Mouse (Mus musculus) heart, adult 2 months (tissue): ENCODE data around the gene Elobl.

Experiments
- CTCF ChIP-seq: fragments of 200-600 bp; IDR thresholded peaks from 2 replicates; pipeline ENCODE4 v1.8.1; 2022; ENCODE audit warnings: antibody characterized with exemption, mild to moderate bottlenecking, moderate library complexity
- EP300 ChIP-seq: fragments of 200-500 bp; IDR thresholded peaks from 2 replicates; pipeline ENCODE4 v1.6.1; 2011; ENCODE audit warnings: low read depth, low read length, control low read depth; ENCODE audit not compliant: insufficient read depth

DNA sequence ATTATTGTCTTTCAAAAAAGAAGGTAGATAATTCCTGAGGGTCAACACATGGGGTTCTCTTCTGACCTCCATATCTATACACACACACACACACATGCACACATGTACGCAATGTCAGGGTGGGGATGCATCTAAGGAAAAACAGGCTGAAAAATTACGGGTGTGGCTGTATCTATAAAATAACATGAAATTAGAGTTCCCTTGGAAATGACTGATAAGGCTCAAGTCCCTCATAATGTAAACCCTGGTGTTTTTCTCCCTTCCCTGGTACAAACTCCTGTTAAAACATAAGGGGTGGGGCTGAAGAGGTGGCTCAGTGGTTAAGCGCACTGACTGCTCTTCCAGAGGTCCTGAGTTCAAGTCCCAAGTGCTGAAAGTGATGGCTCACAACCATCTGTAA is 13.1 kb downstream of the Elobl start:
- TF ChIP-seq EP300 (no peak), CTCF (no peak)
